In genomic region chr11:116586801-116587631, GRCm38 (mm10) we compare ENCODE assay signal across 8 mouse cellular contexts. TPM values are rescaled to one million over a fixed set of nuclear protein-coding genes. Genes with fewer than 3 reads are reported as not detected.
A peak's percentile ranks its signal among the peaks of the same experiment; 100 is the strongest.
DNase-seq lines count a peak whose midpoint lies in the region; ATAC-seq and TF ChIP-seq lines count a peak whose summit lies in the region.

No protein-coding gene starts in this region.

- ATAC-seq in embryonic facial prominence, embryonic 15.5 days (ENCODE audit: insufficient number of reproducible peaks, low FRiP score, low TSS enrichment, low read depth): no peak
- 0 out of 2 replicates have a peak, but pooled peaks have one; percentile 12 for ATAC-seq in heart, embryonic 14.5 days (ENCODE audit: insufficient number of reproducible peaks, insufficient read depth, low FRiP score, low read depth)
- peak; percentile 79 for ATAC-seq in kidney, embryonic 16.5 days (ENCODE audit: low FRiP score, low TSS enrichment)
- peak; percentile 65 for ATAC-seq in liver, embryonic 11.5 days (replicated peaks; ENCODE audit: low FRiP score)
- ATAC-seq in stomach, embryonic 15.5 days (ENCODE audit: insufficient read depth, low FRiP score, low read depth): peak; percentile 59; the same call in 1 of the 2 replicates

- no peaks in the 10 kb centered on the region for H3K9me3 ChIP-seq in embryonic facial prominence, embryonic 15.5 days (replicated peaks)
- H3K9me3 ChIP-seq in heart, embryonic 14.5 days (ENCODE audit: control insufficient read depth, low read length): no peaks in the 10 kb centered on the region
- no peaks in the 10 kb centered on the region for H3K9me3 ChIP-seq in kidney, embryonic 16.5 days (ENCODE audit: low read length)
- no peaks in the 10 kb centered on the region for H3K9me3 ChIP-seq in liver, embryonic 11.5 days (ENCODE audit: control insufficient read depth, low read length)
- no peaks in the 10 kb centered on the region for H3K9me3 ChIP-seq in stomach, embryonic 15.5 days

- H3K36me3 ChIP-seq in embryonic facial prominence, embryonic 15.5 days: no peaks in the 10 kb centered on the region
- H3K36me3 ChIP-seq in heart, embryonic 14.5 days (ENCODE audit: control insufficient read depth, insufficient read depth, low read length): no peaks in the 10 kb centered on the region
- no peaks in the 10 kb centered on the region for H3K36me3 ChIP-seq in kidney, embryonic 16.5 days (ENCODE audit: insufficient read depth, low read length)
- no peaks in the 10 kb centered on the region for H3K36me3 ChIP-seq in liver, embryonic 11.5 days (ENCODE audit: control insufficient read depth, insufficient read depth, low read length)
- no peaks in the 10 kb centered on the region for H3K36me3 ChIP-seq in stomach, embryonic 15.5 days

- peak overlapping the region; percentile 36 for H3K4me2 ChIP-seq in embryonic facial prominence, embryonic 15.5 days (replicated peaks)
- H3K4me2 ChIP-seq in heart, embryonic 14.5 days (ENCODE audit: low read length): no peak overlapping the region
- peak overlapping the region; percentile 45 for H3K4me2 ChIP-seq in kidney, embryonic 16.5 days (replicated peaks; ENCODE audit: low read depth, low read length)
- H3K4me2 ChIP-seq in liver, embryonic 11.5 days: peak overlapping the region; percentile 37
- peak overlapping the region; percentile 27; the same call in 1 of the 2 replicates for H3K4me2 ChIP-seq in stomach, embryonic 15.5 days

- H3K4me1 ChIP-seq in bone marrow, adult 2 months (ENCODE audit: control insufficient read depth, insufficient read depth, low read length): peaks cover 1% of the 10 kb centered on the region; the same call in 1 of the 2 replicates
- H3K4me1 ChIP-seq in embryonic facial prominence, embryonic 15.5 days: peaks cover 18% of the 10 kb centered on the region; the same call in 1 of the 2 replicates
- peaks cover 9 to 11% of the 10 kb centered on the region in 2 experiments for H3K4me1 ChIP-seq in heart, embryonic 14.5 days (ENCODE audit: control insufficient read depth in 2 of 2, insufficient read depth in 2 of 2, low read length in 2 of 2)
- peaks cover 6% of the 10 kb centered on the region; the same call in 1 of the 2 replicates for H3K4me1 ChIP-seq in kidney, embryonic 16.5 days (ENCODE audit: insufficient read depth, low read length)
- H3K4me1 ChIP-seq in liver, embryonic 11.5 days (replicated peaks; ENCODE audit: control insufficient read depth, insufficient read depth, low read length): peaks cover 11% of the 10 kb centered on the region
- H3K4me1 ChIP-seq in stomach, embryonic 15.5 days: peaks cover 5% of the 10 kb centered on the region; the same call in 1 of the 2 replicates

- no peak overlapping the region for H3K27ac ChIP-seq in bone marrow, adult 2 months (ENCODE audit: control insufficient read depth, insufficient read depth, low read depth, low read length, poor library complexity)
- H3K27ac ChIP-seq in embryonic facial prominence, embryonic 15.5 days (replicated peaks): no peak overlapping the region
- H3K27ac ChIP-seq in heart, embryonic 14.5 days (replicated peaks in 1 of 2; ENCODE audit: control insufficient read depth in 1 of 2, insufficient read depth in 1 of 2, low read depth in 2 of 2, low read length in 2 of 2): no peak overlapping the region
- no peak overlapping the region for H3K27ac ChIP-seq in kidney, embryonic 16.5 days (ENCODE audit: low read length)
- no peak overlapping the region for H3K27ac ChIP-seq in liver, embryonic 11.5 days (ENCODE audit: low read depth, low read length)
- no peak overlapping the region for H3K27ac ChIP-seq in stomach, embryonic 15.5 days

- no peak for TF ChIP-seq POLR2A in bone marrow, adult 2 months (IDR thresholded peaks at IDR 0.05; ENCODE audit: borderline replicate concordance, control insufficient read depth, low read depth, low read length)

- H3K4me3 ChIP-seq in bone marrow, adult 2 months (replicated peaks; ENCODE audit: control insufficient read depth, low read depth, low read length): no peak overlapping the region
- no peak overlapping the region for H3K4me3 ChIP-seq in embryonic facial prominence, embryonic 15.5 days (replicated peaks)
- H3K4me3 ChIP-seq in heart, embryonic 14.5 days (ENCODE audit: control insufficient read depth in 1 of 2, insufficient read depth in 1 of 2, low read depth in 1 of 2, low read length in 2 of 2): no peak overlapping the region
- H3K4me3 ChIP-seq in kidney, embryonic 16.5 days (ENCODE audit: low read length): no peak overlapping the region; the same call in 1 of the 2 replicates
- no peak overlapping the region for H3K4me3 ChIP-seq in liver, embryonic 11.5 days (ENCODE audit: low read depth, low read length)
- no peak overlapping the region for H3K4me3 ChIP-seq in stomach, embryonic 15.5 days (replicated peaks)

- peak; percentile 90 for TF ChIP-seq CTCF in bone marrow, adult 2 months (IDR thresholded peaks at IDR 0.05; ENCODE audit: control insufficient read depth, insufficient read depth, low read length)

- 0 out of 2 replicates have a peak, but pooled peaks cover 6% of the 10 kb centered on the region for H3K27me3 ChIP-seq in embryonic facial prominence, embryonic 15.5 days
- peaks cover 10% of the 10 kb centered on the region; the same call in 1 of the 2 replicates for H3K27me3 ChIP-seq in heart, embryonic 14.5 days (ENCODE audit: control insufficient read depth, insufficient read depth, low read length)
- H3K27me3 ChIP-seq in kidney, embryonic 16.5 days (ENCODE audit: insufficient read depth, low read length): peaks cover 12% of the 10 kb centered on the region
- peaks cover 10% of the 10 kb centered on the region for H3K27me3 ChIP-seq in liver, embryonic 11.5 days (replicated peaks; ENCODE audit: control insufficient read depth, insufficient read depth, low read length)
- H3K27me3 ChIP-seq in stomach, embryonic 15.5 days (replicated peaks): peaks cover 7% of the 10 kb centered on the region; the same call in 1 of the 2 replicates

- H3K9ac ChIP-seq in embryonic facial prominence, embryonic 15.5 days: no peak overlapping the region
- H3K9ac ChIP-seq in heart, embryonic 14.5 days (ENCODE audit: low read length): no peak overlapping the region
- H3K9ac ChIP-seq in kidney, embryonic 16.5 days (replicated peaks; ENCODE audit: low read length): no peak overlapping the region
- H3K9ac ChIP-seq in liver, embryonic 11.5 days (ENCODE audit: low read depth, low read length): no peak overlapping the region
- no peak overlapping the region for H3K9ac ChIP-seq in stomach, embryonic 15.5 days

- DNase-seq in CD4-positive, CD25-positive, alpha-beta regulatory T cell, adult 2 months (ENCODE audit: low read depth, low spot score): peak; percentile 83
- DNase-seq in liver, embryonic 11.5 days (ENCODE audit: low spot score): peak; percentile 74
- DNase-seq in naive thymus-derived CD4-positive, alpha-beta T cell, adult 2 months (ENCODE audit: low read depth): peak; percentile 87

- 36% methylated on average over 23 of the region's 23 CpGs for WGBS in bone marrow, adult 2 months
- 20% methylated on average over 23 of the region's 23 CpGs for WGBS in embryonic facial prominence, embryonic 15.5 days
- WGBS in heart, embryonic 14.5 days: 25% methylated on average over 23 of the region's 23 CpGs
- WGBS in kidney, embryonic 16.5 days: 25% methylated on average over 23 of the region's 23 CpGs
- WGBS in liver, embryonic 11.5 days: 25% methylated on average over 23 of the region's 23 CpGs
- WGBS in stomach, embryonic 15.5 days: 23% methylated on average over 23 of the region's 23 CpGs

RNA-seq across cellular contexts. Expression of gene Aanat, which starts 0.8 kb away (rescaled TPM):
- polyA plus RNA-seq in bone marrow, adult 2 months (2011; ENCODE audit: insufficient read depth, insufficient read length, low replicate concordance, missing spikeins): not detected in 2 replicates
- polyA plus RNA-seq in embryonic facial prominence, embryonic 15.5 days (2015; fragmentation: Nextera tagmentation; extraction: Ambion mirVana): not detected in 2 replicates
- polyA plus RNA-seq in heart, embryonic 14.5 days (2014; fragmentation: Nextera tagmentation; extraction: Ambion mirVana): 0.28 TPM in 1 of 2 replicates, not detected in the other
- not detected in 2 replicates for polyA plus RNA-seq in kidney, embryonic 16.5 days (2015; fragmentation: Nextera tagmentation; extraction: Ambion mirVana)
- not detected in 2 replicates for polyA plus RNA-seq in liver, embryonic 11.5 days (2014; fragmentation: Nextera tagmentation; extraction: Ambion mirVana)
- 0.09 TPM in 1 of 2 replicates, not detected in the other for polyA plus RNA-seq in stomach, embryonic 15.5 days (2015; fragmentation: Nextera tagmentation; extraction: Ambion mirVana)

RNA-seq across cellular contexts. Expression of gene Ube2o, which starts 5.8 kb away (rescaled TPM):
- polyA plus RNA-seq in bone marrow, adult 2 months (2011; ENCODE audit: insufficient read depth, insufficient read length, low replicate concordance, missing spikeins): 90.9 and 133 TPM in 2 replicates
- polyA plus RNA-seq in embryonic facial prominence, embryonic 15.5 days (2015; fragmentation: Nextera tagmentation; extraction: Ambion mirVana): 14.2 and 14.6 TPM in 2 replicates
- 14.4 and 17.1 TPM in 2 replicates for polyA plus RNA-seq in heart, embryonic 14.5 days (2014; fragmentation: Nextera tagmentation; extraction: Ambion mirVana)
- 5.8 and 6.4 TPM in 2 replicates for polyA plus RNA-seq in kidney, embryonic 16.5 days (2015; fragmentation: Nextera tagmentation; extraction: Ambion mirVana)
- polyA plus RNA-seq in liver, embryonic 11.5 days (2014; fragmentation: Nextera tagmentation; extraction: Ambion mirVana): 13.5 and 13.9 TPM in 2 replicates
- polyA plus RNA-seq in stomach, embryonic 15.5 days (2015; fragmentation: Nextera tagmentation; extraction: Ambion mirVana): 12.5 and 14.0 TPM in 2 replicates

RNA-seq across cellular contexts. Expression of gene Rhbdf2, which starts 39.8 kb away (rescaled TPM):
- polyA plus RNA-seq in bone marrow, adult 2 months (2011; ENCODE audit: insufficient read depth, insufficient read length, low replicate concordance, missing spikeins): 20.9 and 51.1 TPM in 2 replicates
- polyA plus RNA-seq in embryonic facial prominence, embryonic 15.5 days (2015; fragmentation: Nextera tagmentation; extraction: Ambion mirVana): 8.3 and 8.8 TPM in 2 replicates
- polyA plus RNA-seq in heart, embryonic 14.5 days (2014; fragmentation: Nextera tagmentation; extraction: Ambion mirVana): 6.4 and 6.6 TPM in 2 replicates
- 11.4 and 12.8 TPM in 2 replicates for polyA plus RNA-seq in kidney, embryonic 16.5 days (2015; fragmentation: Nextera tagmentation; extraction: Ambion mirVana)
- polyA plus RNA-seq in liver, embryonic 11.5 days (2014; fragmentation: Nextera tagmentation; extraction: Ambion mirVana): 9.9 and 10.6 TPM in 2 replicates
- 7.4 and 7.5 TPM in 2 replicates for polyA plus RNA-seq in stomach, embryonic 15.5 days (2015; fragmentation: Nextera tagmentation; extraction: Ambion mirVana)

RNA-seq across cellular contexts. Expression of gene Sphk1, which starts 56.3 kb away (rescaled TPM):
- polyA plus RNA-seq in bone marrow, adult 2 months (2011; ENCODE audit: insufficient read depth, insufficient read length, low replicate concordance, missing spikeins): 31.3 and 31.7 TPM in 2 replicates
- polyA plus RNA-seq in embryonic facial prominence, embryonic 15.5 days (2015; fragmentation: Nextera tagmentation; extraction: Ambion mirVana): 12.3 and 12.5 TPM in 2 replicates
- 2.3 and 2.5 TPM in 2 replicates for polyA plus RNA-seq in heart, embryonic 14.5 days (2014; fragmentation: Nextera tagmentation; extraction: Ambion mirVana)
- polyA plus RNA-seq in kidney, embryonic 16.5 days (2015; fragmentation: Nextera tagmentation; extraction: Ambion mirVana): 5.8 and 5.9 TPM in 2 replicates
- polyA plus RNA-seq in liver, embryonic 11.5 days (2014; fragmentation: Nextera tagmentation; extraction: Ambion mirVana): 39.0 and 44.1 TPM in 2 replicates
- 15.3 and 20.7 TPM in 2 replicates for polyA plus RNA-seq in stomach, embryonic 15.5 days (2015; fragmentation: Nextera tagmentation; extraction: Ambion mirVana)
